Mouse (Mus musculus) lung, adult 2 months (tissue): ENCODE measurements around the gene Casz1.

Experiments used
- CTCF ChIP-seq: fragments of 200-500 bp; IDR thresholded peaks from 2 replicates; pipeline ENCODE4 v1.5.1; 2011; ENCODE audit warnings: mild to moderate bottlenecking, low read length, control low read depth; ENCODE audit not compliant: insufficient read depth
- POLR2A ChIP-seq: fragments of 200-500 bp; IDR thresholded peaks from 2 replicates; pipeline ENCODE4 v1.6.1; 2011; ENCODE audit warnings: low read depth, mild to moderate bottlenecking, control low read depth, low read length, borderline replicate concordance; ENCODE audit errors: extremely low read depth

- no peak for TF ChIP-seq POLR2A
- TF ChIP-seq CTCF: no peak
These were observed 19.1 kb upstream of the Casz1 start for GRCm38 (mm10) chr4:148785053-148785567.
